Mouse (Mus musculus): ENCODE measurements at regions not wholly inside any gene's neighbourhood (a gene's known extent, or its start where the extent isn't known, plus 50 kb on each side); places are given as distances from the start of the nearest gene placed in this dataset.

DNA sequence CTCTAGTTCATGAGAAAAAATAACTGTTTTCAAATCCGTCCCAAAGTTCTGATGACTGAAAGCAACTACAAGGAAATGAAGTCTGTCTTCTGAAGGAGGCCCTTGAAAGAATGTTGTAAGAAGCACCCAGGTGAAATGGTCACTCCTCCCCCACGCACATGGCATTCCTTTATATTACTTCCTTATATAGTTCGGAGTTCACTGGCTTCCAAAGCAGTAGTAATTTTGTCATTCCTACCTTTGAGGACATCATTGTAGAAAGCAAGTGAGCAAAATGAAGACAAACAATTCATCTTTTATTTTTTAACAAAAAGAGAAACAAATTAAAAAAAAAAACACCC, 115.1 kb downstream of the Bmp2 start:
- H3K9me3 ChIP-seq (ENCODE audit: control insufficient read depth, low read length): no peaks in the 10 kb centered on the region
- H3K27me3 ChIP-seq (ENCODE audit: control insufficient read depth, insufficient read depth, low read length): no peaks in the 10 kb centered on the region
- H3K36me3 ChIP-seq (ENCODE audit: control insufficient read depth, insufficient read depth, low read length): no peaks in the 10 kb centered on the region
- no peak overlapping the region for H3K27ac ChIP-seq (ENCODE audit: low read depth, low read length)
- H3K4me3 ChIP-seq (ENCODE audit: low read depth, low read length): no peak overlapping the region
- H3K9ac ChIP-seq (replicated peaks; ENCODE audit: low read depth, low read length): no peak overlapping the region
- H3K4me1 ChIP-seq (ENCODE audit: control insufficient read depth, insufficient read depth, low read length): no peaks in the 10 kb centered on the region
- ATAC-seq (ENCODE audit: low read depth): no peak
- WGBS: 82% methylated on average over 3 of the region's 3 CpGs
- no peak overlapping the region for H3K4me2 ChIP-seq (ENCODE audit: low read depth, low read length)

- Histone ChIP-seq H3K9ac (replicated peaks; ENCODE audit: low read depth, low read length) (no peak overlapping the region), H3K4me1 (ENCODE audit: control insufficient read depth, insufficient read depth, low read length) (no peaks in the 10 kb centered on the region), H3K9me3 (ENCODE audit: control insufficient read depth, low read length) (no peaks in the 10 kb centered on the region), H3K27ac (ENCODE audit: low read depth, low read length) (no peak overlapping the region), H3K4me2 (ENCODE audit: low read depth, low read length) (no peak overlapping the region), H3K27me3 (ENCODE audit: control insufficient read depth, insufficient read depth, low read length) (no peaks in the 10 kb centered on the region), H3K4me3 (ENCODE audit: low read depth, low read length) (no peak overlapping the region), H3K36me3 (ENCODE audit: control insufficient read depth, insufficient read depth, low read length) (no peaks in the 10 kb centered on the region)
- 62% methylated on average over 2 of the region's 2 CpGs for WGBS
- no peak for ATAC-seq (ENCODE audit: low read depth)
These were observed 117.9 kb downstream of the Bmp2 start for GRCm38 (mm10) chr2:133669821-133670220.

GRCm38 (mm10) chr2:133671528-133671927, 119.6 kb downstream of the Bmp2 start:
- Histone ChIP-seq H3K27me3 (ENCODE audit: control insufficient read depth, insufficient read depth, low read length) (no peaks in the 10 kb centered on the region), H3K36me3 (ENCODE audit: control insufficient read depth, insufficient read depth, low read length) (no peaks in the 10 kb centered on the region), H3K9ac (replicated peaks; ENCODE audit: low read depth, low read length) (no peak overlapping the region), H3K4me1 (ENCODE audit: control insufficient read depth, insufficient read depth, low read length) (no peaks in the 10 kb centered on the region), H3K4me2 (ENCODE audit: low read depth, low read length) (no peak overlapping the region), H3K9me3 (ENCODE audit: control insufficient read depth, low read length) (no peaks in the 10 kb centered on the region), H3K27ac (ENCODE audit: low read depth, low read length) (no peak overlapping the region), H3K4me3 (ENCODE audit: low read depth, low read length) (no peak overlapping the region)
- WGBS: 83% methylated on average over 4 of the region's 4 CpGs
- no peak for ATAC-seq (ENCODE audit: low read depth)

- Histone ChIP-seq H3K4me1 (ENCODE audit: control insufficient read depth, insufficient read depth, low read length) (no peaks in the 10 kb centered on the region), H3K9me3 (ENCODE audit: control insufficient read depth, low read length) (no peaks in the 10 kb centered on the region), H3K4me2 (ENCODE audit: low read depth, low read length) (no peak overlapping the region)
These were observed 132.4 kb downstream of the Bmp2 start for GRCm38 (mm10) chr2:133684367-133684766.

DNA sequence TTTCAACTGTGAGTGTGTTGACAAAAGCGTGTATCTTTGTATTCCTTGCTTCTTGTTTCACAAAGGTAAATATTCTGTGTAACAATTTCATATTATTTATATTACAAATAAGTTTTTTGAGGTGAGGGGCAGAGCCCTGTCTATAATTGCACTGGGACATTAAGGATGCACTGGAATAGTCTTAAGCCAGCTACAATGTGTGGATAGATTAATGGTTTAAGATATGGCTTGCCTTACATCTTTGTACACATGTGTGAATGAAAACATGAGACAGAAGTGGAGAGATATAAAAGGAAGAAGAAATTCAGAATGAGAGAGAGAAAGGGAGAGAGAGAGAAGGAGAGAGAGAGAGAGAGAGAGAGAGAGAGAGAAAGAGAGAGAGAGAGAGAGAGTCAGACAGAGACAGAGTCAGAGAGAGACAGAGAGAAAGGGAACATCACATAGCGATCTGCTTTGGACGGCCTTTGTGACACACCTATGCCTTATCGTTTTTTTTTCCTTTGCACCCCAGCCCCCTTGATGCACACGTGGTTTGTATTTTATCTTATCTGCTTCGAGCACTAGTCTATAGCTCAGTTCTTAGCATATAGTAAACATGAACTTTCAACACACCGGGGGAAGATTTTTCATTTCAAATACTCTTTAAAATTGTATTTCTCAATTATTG, 136.3 kb downstream of the Bmp2 start:
- Histone ChIP-seq H3K9ac (replicated peaks; ENCODE audit: low read depth, low read length) (no peak overlapping the region), H3K9me3 (ENCODE audit: control insufficient read depth, low read length) (no peaks in the 10 kb centered on the region), H3K27ac (ENCODE audit: low read depth, low read length) (no peak overlapping the region), H3K4me1 (ENCODE audit: control insufficient read depth, insufficient read depth, low read length) (no peaks in the 10 kb centered on the region), H3K36me3 (ENCODE audit: control insufficient read depth, insufficient read depth, low read length) (no peaks in the 10 kb centered on the region), H3K4me3 (ENCODE audit: low read depth, low read length) (no peak overlapping the region), H3K27me3 (ENCODE audit: control insufficient read depth, insufficient read depth, low read length) (no peaks in the 10 kb centered on the region), H3K4me2 (ENCODE audit: low read depth, low read length) (no peak overlapping the region)
- no peak for ATAC-seq (ENCODE audit: low read depth)
- WGBS: 87% methylated on average over 7 of the region's 7 CpGs

More at GRCm38 (mm10) chr2:133684367-133684766, 132.4 kb downstream of the Bmp2 start:
- no peaks in the 10 kb centered on the region for H3K27me3 ChIP-seq (ENCODE audit: control insufficient read depth, insufficient read depth, low read length)
- no peak overlapping the region for H3K27ac ChIP-seq (ENCODE audit: low read depth, low read length)
- ATAC-seq (ENCODE audit: low read depth): no peak
- H3K36me3 ChIP-seq (ENCODE audit: control insufficient read depth, insufficient read depth, low read length): no peaks in the 10 kb centered on the region
- H3K9ac ChIP-seq (replicated peaks; ENCODE audit: low read depth, low read length): no peak overlapping the region
- no peak overlapping the region for H3K4me3 ChIP-seq (ENCODE audit: low read depth, low read length)

DNA sequence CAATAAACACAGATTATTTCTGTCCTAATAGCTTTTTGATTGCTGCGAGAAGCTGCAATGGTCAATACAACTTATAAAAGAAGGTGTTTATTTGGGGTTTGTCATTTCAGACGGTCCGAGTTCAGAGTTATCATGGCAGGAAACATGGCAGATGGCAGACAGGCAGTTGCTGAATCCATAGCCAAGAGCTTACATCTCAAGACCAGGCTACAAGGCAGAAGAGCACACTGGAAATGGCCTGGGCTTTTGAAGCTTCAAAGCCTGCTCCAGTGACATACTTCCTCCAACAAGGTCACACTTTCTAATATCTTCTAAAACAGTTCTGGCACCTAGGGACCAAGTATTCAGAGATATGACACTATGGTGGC, 136.8 kb downstream of the Bmp2 start:
- Histone ChIP-seq H3K9ac (replicated peaks; ENCODE audit: low read depth, low read length) (no peak overlapping the region), H3K27me3 (ENCODE audit: control insufficient read depth, insufficient read depth, low read length) (no peaks in the 10 kb centered on the region), H3K36me3 (ENCODE audit: control insufficient read depth, insufficient read depth, low read length) (no peaks in the 10 kb centered on the region), H3K9me3 (ENCODE audit: control insufficient read depth, low read length) (no peaks in the 10 kb centered on the region), H3K4me3 (ENCODE audit: low read depth, low read length) (no peak overlapping the region), H3K4me1 (ENCODE audit: control insufficient read depth, insufficient read depth, low read length) (no peaks in the 10 kb centered on the region), H3K4me2 (ENCODE audit: low read depth, low read length) (no peak overlapping the region), H3K27ac (ENCODE audit: low read depth, low read length) (no peak overlapping the region)
- no peak for ATAC-seq (ENCODE audit: low read depth)
- WGBS: 90% methylated on average over 3 of the region's 3 CpGs

GRCm38 (mm10) chr2:133708735-133709584, 157.0 kb downstream of the Bmp2 start:
- H3K9ac ChIP-seq (replicated peaks; ENCODE audit: low read depth, low read length): no peak overlapping the region
- 46% methylated on average over 8 of the region's 8 CpGs for WGBS
- no peaks in the 10 kb centered on the region for H3K27me3 ChIP-seq (ENCODE audit: control insufficient read depth, insufficient read depth, low read length)
- no peaks in the 10 kb centered on the region for H3K36me3 ChIP-seq (ENCODE audit: control insufficient read depth, insufficient read depth, low read length)
- no peak for ATAC-seq (ENCODE audit: low read depth)
- no peak overlapping the region for H3K4me3 ChIP-seq (ENCODE audit: low read depth, low read length)
- H3K4me2 ChIP-seq (ENCODE audit: low read depth, low read length): no peak overlapping the region
- H3K27ac ChIP-seq (ENCODE audit: low read depth, low read length): no peak overlapping the region
- no peaks in the 10 kb centered on the region for H3K4me1 ChIP-seq (ENCODE audit: control insufficient read depth, insufficient read depth, low read length)
- H3K9me3 ChIP-seq (ENCODE audit: control insufficient read depth, low read length): no peaks in the 10 kb centered on the region

GRCm38 (mm10) chr2:133716243-133716642, 164.3 kb downstream of the Bmp2 start:
- no peaks in the 10 kb centered on the region for H3K4me1 ChIP-seq (ENCODE audit: control insufficient read depth, insufficient read depth, low read length)
- no peak overlapping the region for H3K4me3 ChIP-seq (ENCODE audit: low read depth, low read length)
- no peak overlapping the region for H3K27ac ChIP-seq (ENCODE audit: low read depth, low read length)
- no peaks in the 10 kb centered on the region for H3K27me3 ChIP-seq (ENCODE audit: control insufficient read depth, insufficient read depth, low read length)
- 72% methylated on average over 5 of the region's 5 CpGs for whole genome bisulfite sequencing
- no peaks in the 10 kb centered on the region for H3K9me3 ChIP-seq (ENCODE audit: control insufficient read depth, low read length)
- ATAC-seq (ENCODE audit: low read depth): no peak
- no peak overlapping the region for H3K4me2 ChIP-seq (ENCODE audit: low read depth, low read length)
- H3K9ac ChIP-seq (replicated peaks; ENCODE audit: low read depth, low read length): no peak overlapping the region
- H3K36me3 ChIP-seq (ENCODE audit: control insufficient read depth, insufficient read depth, low read length): no peaks in the 10 kb centered on the region

DNA sequence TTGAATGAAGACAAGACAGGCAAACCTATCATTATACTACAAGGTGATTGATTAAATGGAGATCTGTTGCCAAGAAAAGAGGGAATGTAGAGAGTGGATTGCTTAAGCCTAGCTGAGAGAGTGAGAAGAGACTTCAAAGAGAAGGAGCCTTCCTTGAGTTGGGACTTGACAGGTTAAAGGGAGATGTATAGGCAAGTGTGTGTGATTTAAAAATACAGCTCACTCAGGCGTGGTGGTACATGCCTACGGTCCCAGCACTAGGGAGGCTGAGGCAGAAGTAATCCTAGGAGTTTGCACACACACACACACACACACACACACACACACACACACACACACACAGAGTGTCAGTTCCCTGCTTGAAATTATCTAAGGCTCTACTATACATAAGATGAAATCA, 165.1 kb downstream of the Bmp2 start:
- no peak for ATAC-seq (ENCODE audit: low read depth)
- Histone ChIP-seq H3K9ac (replicated peaks; ENCODE audit: low read depth, low read length) (no peak overlapping the region), H3K27ac (ENCODE audit: low read depth, low read length) (no peak overlapping the region), H3K9me3 (ENCODE audit: control insufficient read depth, low read length) (no peaks in the 10 kb centered on the region), H3K4me2 (ENCODE audit: low read depth, low read length) (no peak overlapping the region), H3K4me3 (ENCODE audit: low read depth, low read length) (no peak overlapping the region), H3K36me3 (ENCODE audit: control insufficient read depth, insufficient read depth, low read length) (no peaks in the 10 kb centered on the region), H3K4me1 (ENCODE audit: control insufficient read depth, insufficient read depth, low read length) (no peaks in the 10 kb centered on the region), H3K27me3 (ENCODE audit: control insufficient read depth, insufficient read depth, low read length) (no peaks in the 10 kb centered on the region)
- WGBS: 61% methylated on average over 2 of the region's 2 CpGs
